Comparison of ENCODE assay signal across 8 mouse cellular contexts in genomic region chr1:72225054-72225718, GRCm38 (mm10). TPM values are rescaled to one million over a fixed set of nuclear protein-coding genes. Genes with fewer than 3 reads are reported as not detected.
DNase-seq lines count a peak whose midpoint lies in the region; ATAC-seq and TF ChIP-seq lines count a peak whose summit lies in the region.

No protein-coding gene starts in this region.

- no peak overlapping the region for H3K27ac ChIP-seq in kidney, postnatal 0 days
- H3K27ac ChIP-seq in brown adipose tissue, adult 24 weeks (replicated peaks; ENCODE audit: low read depth, low read length) = no peak overlapping the region
- H3K27ac ChIP-seq in hindbrain, embryonic 11.5 days (ENCODE audit: low read depth, low read length) = no peak overlapping the region
- H3K27ac ChIP-seq in midbrain, embryonic 14.5 days (replicated peaks; ENCODE audit: low read depth, low read length) = 0 out of 2 replicates have a peak overlapping the region, but pooled peaks have one; percentile 37

- no peaks in the 10 kb centered on the region for H3K9me3 ChIP-seq in kidney, postnatal 0 days (replicated peaks; ENCODE audit: low read length)
- no peaks in the 10 kb centered on the region for H3K9me3 ChIP-seq in hindbrain, embryonic 11.5 days (ENCODE audit: control insufficient read depth, low read length)
- H3K9me3 ChIP-seq in midbrain, embryonic 14.5 days (ENCODE audit: control insufficient read depth, low read length) = no peaks in the 10 kb centered on the region

- H3K36me3 ChIP-seq in kidney, postnatal 0 days (ENCODE audit: insufficient read depth, low read length) = no peaks in the 10 kb centered on the region
- H3K36me3 ChIP-seq in hindbrain, embryonic 11.5 days (ENCODE audit: control insufficient read depth, insufficient read depth, low read length) = no peaks in the 10 kb centered on the region
- no peaks in the 10 kb centered on the region for H3K36me3 ChIP-seq in midbrain, embryonic 14.5 days (ENCODE audit: control insufficient read depth, insufficient read depth, low read length)

- no peak for TF ChIP-seq CTCF in kidney, postnatal 0 days (IDR thresholded peaks at IDR 0.05; ENCODE audit: low read depth)

- 10% methylated on average over 13 of the region's 13 CpGs for WGBS in kidney, postnatal 0 days
- 6% methylated on average over 13 of the region's 13 CpGs for WGBS in hindbrain, embryonic 11.5 days
- WGBS in midbrain, embryonic 14.5 days = 6% methylated on average over 13 of the region's 13 CpGs

- peak overlapping the region; percentile 50; the same call in 1 of the 2 replicates for H3K9ac ChIP-seq in kidney, postnatal 0 days (ENCODE audit: low read depth, low read length)
- no peak overlapping the region for H3K9ac ChIP-seq in hindbrain, embryonic 11.5 days (ENCODE audit: low read depth, low read length)
- H3K9ac ChIP-seq in midbrain, embryonic 14.5 days (replicated peaks; ENCODE audit: low read length) = peak overlapping the region; percentile 49; the same call in 1 of the 2 replicates

- H3K27me3 ChIP-seq in kidney, postnatal 0 days (ENCODE audit: insufficient read depth, low read length) = no peaks in the 10 kb centered on the region
- H3K27me3 ChIP-seq in hindbrain, embryonic 11.5 days (ENCODE audit: control insufficient read depth, insufficient read depth, low read length) = peaks cover 5% of the 10 kb centered on the region; the same call in 1 of the 2 replicates
- peaks cover 10% of the 10 kb centered on the region for H3K27me3 ChIP-seq in midbrain, embryonic 14.5 days (ENCODE audit: control insufficient read depth, insufficient read depth, low read length)

- peak overlapping the region; percentile 42 for H3K4me3 ChIP-seq in kidney, postnatal 0 days (replicated peaks; ENCODE audit: low read depth, low read length)
- H3K4me3 ChIP-seq in brown adipose tissue, adult 24 weeks (ENCODE audit: insufficient read depth, low read depth, low read length) = peak overlapping the region; percentile 55
- peak overlapping the region; percentile 30 for H3K4me3 ChIP-seq in hindbrain, embryonic 11.5 days (ENCODE audit: low read depth, low read length)
- peak overlapping the region; percentile 39 for H3K4me3 ChIP-seq in midbrain, embryonic 14.5 days (replicated peaks; ENCODE audit: low read depth, low read length)

- DNase-seq in kidney, postnatal 0 days (ENCODE audit: low spot score) = no peak
- DNase-seq in kidney, postnatal 14 days = no peak
- DNase-seq in hindbrain, embryonic 11.5 days (ENCODE audit: low spot score) = no peak
- no peak for DNase-seq in midbrain, embryonic 14.5 days
- DNase-seq in frontal cortex, postnatal 25 days (ENCODE audit: low spot score in 2 of 2) = no peak
- DNase-seq in embryo, embryonic 10 days (ENCODE audit: low spot score) = no peak
- no peak for DNase-seq in adrenal gland, adult 18-20 months (ENCODE audit: low spot score in 2 of 2)

- ATAC-seq in kidney, postnatal 0 days (replicated peaks; ENCODE audit: low FRiP score, low read depth) = no peak
- ATAC-seq in hindbrain, embryonic 11.5 days (ENCODE audit: low FRiP score) = no peak
- no peak for ATAC-seq in midbrain, embryonic 14.5 days (ENCODE audit: low FRiP score, low TSS enrichment)

- H3K4me1 ChIP-seq in kidney, postnatal 0 days (replicated peaks; ENCODE audit: insufficient read depth, low read length) = no peaks in the 10 kb centered on the region
- no peaks in the 10 kb centered on the region for H3K4me1 ChIP-seq in brown adipose tissue, adult 24 weeks (ENCODE audit: control insufficient read depth, insufficient read depth, insufficient read length, low read length)
- H3K4me1 ChIP-seq in hindbrain, embryonic 11.5 days (replicated peaks; ENCODE audit: control insufficient read depth, insufficient read depth, low read length) = no peaks in the 10 kb centered on the region
- no peaks in the 10 kb centered on the region for H3K4me1 ChIP-seq in midbrain, embryonic 14.5 days (ENCODE audit: control insufficient read depth, insufficient read depth, low read length)

- H3K4me2 ChIP-seq in kidney, postnatal 0 days (ENCODE audit: low read length) = peak overlapping the region; percentile 73
- peak overlapping the region; percentile 55 for H3K4me2 ChIP-seq in hindbrain, embryonic 11.5 days (replicated peaks; ENCODE audit: low read depth, low read length)
- peak overlapping the region; percentile 62 for H3K4me2 ChIP-seq in midbrain, embryonic 14.5 days (ENCODE audit: low read length)

RNA-seq across cellular contexts. Expression of gene Mreg, which starts 13.1 kb away (rescaled TPM):
- 6.0 and 6.2 TPM in 2 replicates for polyA plus RNA-seq in kidney, postnatal 0 days (2015; fragmentation: Nextera tagmentation; extraction: Ambion mirVana)
- 3.6 and 6.4 TPM in 2 replicates for polyA plus RNA-seq in brown adipose tissue, adult 24 weeks (2012; ENCODE audit: insufficient read depth, insufficient read length, missing spikeins)
- polyA plus RNA-seq in hindbrain, embryonic 11.5 days (2014; fragmentation: Nextera tagmentation; extraction: Ambion mirVana) = 15.6 and 24.1 TPM in 2 replicates
- polyA plus RNA-seq in midbrain, embryonic 14.5 days (2014; fragmentation: Nextera tagmentation; extraction: Ambion mirVana) = 1.9 and 2.3 TPM in 2 replicates
- 1 to 10 TPM; 2.2 to 2.3 TPM for total RNA-seq in adrenal gland, adult 18-20 months (2021)

RNA-seq across cellular contexts. Expression of gene Pecr, which starts 58.9 kb away (rescaled TPM):
- 82.0 and 87.8 TPM in 2 replicates for polyA plus RNA-seq in kidney, postnatal 0 days (2015; fragmentation: Nextera tagmentation; extraction: Ambion mirVana)
- 37.3 and 39.8 TPM in 2 replicates for polyA plus RNA-seq in brown adipose tissue, adult 24 weeks (2012; ENCODE audit: insufficient read depth, insufficient read length, missing spikeins)
- polyA plus RNA-seq in hindbrain, embryonic 11.5 days (2014; fragmentation: Nextera tagmentation; extraction: Ambion mirVana) = 14.0 and 16.4 TPM in 2 replicates
- polyA plus RNA-seq in midbrain, embryonic 14.5 days (2014; fragmentation: Nextera tagmentation; extraction: Ambion mirVana) = 6.3 and 7.7 TPM in 2 replicates
- 10 to 100 TPM; 26.5 to 30.5 TPM for total RNA-seq in adrenal gland, adult 18-20 months (2021)

RNA-seq across cellular contexts. Expression of gene Tmem169, which starts 59.0 kb away (rescaled TPM):
- 4.1 and 4.8 TPM in 2 replicates for polyA plus RNA-seq in kidney, postnatal 0 days (2015; fragmentation: Nextera tagmentation; extraction: Ambion mirVana)
- polyA plus RNA-seq in brown adipose tissue, adult 24 weeks (2012; ENCODE audit: insufficient read depth, insufficient read length, missing spikeins) = not detected in 2 replicates
- 25.5 TPM in 2 replicates for polyA plus RNA-seq in hindbrain, embryonic 11.5 days (2014; fragmentation: Nextera tagmentation; extraction: Ambion mirVana)
- 33.9 and 36.0 TPM in 2 replicates for polyA plus RNA-seq in midbrain, embryonic 14.5 days (2014; fragmentation: Nextera tagmentation; extraction: Ambion mirVana)
- total RNA-seq in adrenal gland, adult 18-20 months (2021) = under 1 TPM; 0.33 to 0.48 TPM
